Mouse (Mus musculus) olfactory bulb, adult 2 months (tissue): ENCODE measurements around the gene AC161166.1.

Experiments
- CTCF ChIP-seq: fragments of 200-500 bp; IDR thresholded peaks from 2 replicates; pipeline ENCODE4 v1.5.1; 2012; ENCODE audit warnings: low read depth, mild to moderate bottlenecking, low read length, moderate library complexity; ENCODE audit not compliant: insufficient read depth
- POLR2A ChIP-seq: fragments of 200-500 bp; IDR thresholded peaks from 2 replicates; pipeline ENCODE4 v1.6.1; 2012; ENCODE audit warnings: mild to moderate bottlenecking, low read depth, low read length, moderate library complexity; ENCODE audit not compliant: insufficient read depth

DNA sequence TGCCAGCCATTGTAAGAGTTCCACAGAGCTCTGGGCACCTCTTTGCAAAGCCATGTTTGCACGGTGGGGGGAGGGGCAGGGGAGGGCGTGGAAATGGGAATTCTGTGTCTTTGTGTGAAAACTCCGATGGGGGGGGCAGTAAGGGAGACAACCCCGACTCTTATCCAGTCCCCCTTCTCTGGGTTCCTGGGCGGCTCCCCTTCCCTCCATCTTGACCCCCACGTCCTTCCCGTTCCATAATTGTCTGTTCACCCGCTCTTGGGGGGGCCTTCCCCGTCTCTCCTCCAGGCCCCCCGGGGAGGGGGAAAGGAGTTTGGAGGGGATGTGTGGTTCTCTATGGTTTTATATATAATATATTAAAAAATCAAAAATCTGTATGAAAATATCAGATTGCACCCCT lies 8.3 kb downstream of the AC161166.1 start:
- TF ChIP-seq POLR2A (no peak), CTCF (no peak)
